Mouse (Mus musculus) adrenal gland, postnatal 36 days (tissue): ENCODE measurements around the gene Abhd16a. TPM values are rescaled to one million over a fixed set of nuclear protein-coding genes. Genes with fewer than 3 reads are reported as not detected.

Experiments
- DNase-seq, 2 experiments: peaks; one replicate each; pipeline ENCODE4 v3.0.0; 2021; ENCODE audit warnings: mixed read lengths in 1 of 2
- total RNA-seq, 2 experiments: library from RNA; stranded (reverse); gene quantifications; 2 replicates each; pipeline ENCODE4 v1.2.3; 2021

The Abhd16a gene
- total RNA-seq, 2 experiments from 2014 or later = 73.9 to 89.4 TPM

- peak; percentile 85 to 92 for DNase-seq
These were observed 29.9 kb upstream of the Abhd16a start, which contains the start of gene Ddah2 for GRCm38 (mm10) chr17:35058911-35059892. Ddah2 (plus strand) TSS chr17:35059035.

GRCm38 (mm10) chr17:35060071-35060470 lies 29.0 kb upstream of the Abhd16a start:
- no peak for DNase-seq

- DNase-seq = peak in 1 of 2 experiments; percentile 23
These were observed 28.2 kb upstream of the Abhd16a start for GRCm38 (mm10) chr17:35060737-35061297.

GRCm38 (mm10) chr17:35061299-35061698 lies 27.8 kb upstream of the Abhd16a start:
- DNase-seq = no peak

- DNase-seq = no peak
These were observed 25.6 kb upstream of the Abhd16a start for GRCm38 (mm10) chr17:35063466-35063865.

GRCm38 (mm10) chr17:35064378-35064877 lies 24.6 kb upstream of the Abhd16a start:
- DNase-seq = no peak

- peak; percentile 30 to 57 for DNase-seq
These were observed 23.8 kb upstream of the Abhd16a start, which contains the start of gene Ly6g6c for GRCm38 (mm10) chr17:35064951-35065947. Ly6g6c (plus strand) TSS chr17:35065388.

- DNase-seq = no peak
These were observed 23.0 kb upstream of the Abhd16a start, which contains the start of gene Mpig6b for GRCm38 (mm10) chr17:35066084-35066483. Mpig6b (minus strand) TSS chr17:35066184.

- peak in 1 of 2 experiments; percentile 41 for DNase-seq
These were observed 20.7 kb upstream of the Abhd16a start for GRCm38 (mm10) chr17:35068213-35068914.

- no peak for DNase-seq
These were observed 18.4 kb upstream of the Abhd16a start for GRCm38 (mm10) chr17:35070556-35071229.

- DNase-seq = no peak
These were observed 17.6 kb upstream of the Abhd16a start for GRCm38 (mm10) chr17:35071454-35071853.

GRCm38 (mm10) chr17:35074097-35074496 lies 15.0 kb upstream of the Abhd16a start:
- no peak for DNase-seq

- DNase-seq = no peak
These were observed 12.4 kb upstream of the Abhd16a start, which contains the start of gene Ly6g6e for GRCm38 (mm10) chr17:35076507-35077176. Ly6g6e (plus strand) TSS chr17:35076902.

- no peak for DNase-seq
These were observed 11.8 kb upstream of the Abhd16a start for GRCm38 (mm10) chr17:35077285-35077684.

GRCm38 (mm10) chr17:35077786-35078233 lies 11.3 kb upstream of the Abhd16a start, which contains the start of gene Ly6g6d:
Ly6g6d (minus strand) TSS chr17:35078065.
- DNase-seq = peak; percentile 36 to 55

GRCm38 (mm10) chr17:35079778-35080177 lies 9.3 kb upstream of the Abhd16a start:
- DNase-seq = no peak

GRCm38 (mm10) chr17:35080248-35080647 lies 8.8 kb upstream of the Abhd16a start:
- DNase-seq = no peak

- DNase-seq = no peak
These were observed 8.4 kb upstream of the Abhd16a start for GRCm38 (mm10) chr17:35080710-35081109.

GRCm38 (mm10) chr17:35082841-35083576 lies 6.1 kb upstream of the Abhd16a start:
- no peak for DNase-seq
